Mouse (Mus musculus): ENCODE data around the gene Ak6. TPM values are rescaled to one million over a fixed set of nuclear protein-coding genes. Genes with fewer than 3 reads are reported as not detected.

Gene Ak6
- polyA plus RNA-seq, 1 experiment: 203 TPM

DNA sequence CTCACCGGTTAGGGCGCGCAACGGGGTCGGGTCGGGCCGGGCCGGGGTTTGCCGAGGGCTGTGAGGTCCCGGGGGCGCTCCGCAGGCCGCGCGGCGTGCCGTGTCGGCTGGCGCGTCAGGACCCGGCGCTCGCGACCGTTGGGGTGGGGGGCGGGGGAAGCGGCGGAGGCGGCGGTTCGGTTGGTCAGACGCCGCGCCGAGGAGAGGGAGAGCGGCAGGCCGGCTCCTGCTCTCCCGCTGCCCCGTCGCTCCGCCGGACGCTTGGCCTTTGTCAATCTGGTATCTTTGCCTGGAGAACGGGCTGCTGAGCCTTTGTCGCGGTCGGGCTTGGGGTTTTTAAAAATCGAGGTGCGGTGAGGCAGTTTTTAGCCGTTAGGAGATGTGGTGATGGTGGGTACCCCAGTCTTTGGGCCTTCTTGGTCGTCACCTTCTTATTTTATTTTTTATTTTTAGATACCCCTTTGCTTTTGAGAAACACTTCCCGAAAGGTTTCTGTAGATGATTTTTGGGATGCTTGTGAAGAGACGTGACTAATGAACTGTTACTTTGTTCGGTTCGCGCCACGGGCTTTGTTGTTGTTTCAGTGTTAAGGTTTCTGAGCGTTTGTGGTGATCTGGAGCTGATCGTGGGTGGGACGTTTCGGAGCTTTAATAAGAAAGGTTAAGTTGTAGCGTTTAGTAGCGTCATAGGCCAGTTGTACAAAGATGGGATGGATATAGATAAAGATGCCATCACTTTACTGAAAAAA, 834 bp downstream of the Ak6 start, which contains the start of gene Taf9:
Gene Taf9 (plus strand): TSS at position 141 of the 748 bp plus-strand sequence.
- peaks cover 10% of the 10 kb centered on the region for H3K36me3 ChIP-seq (ENCODE audit: control insufficient read depth, insufficient read depth, low read length, poor library complexity, severe bottlenecking)

DNA sequence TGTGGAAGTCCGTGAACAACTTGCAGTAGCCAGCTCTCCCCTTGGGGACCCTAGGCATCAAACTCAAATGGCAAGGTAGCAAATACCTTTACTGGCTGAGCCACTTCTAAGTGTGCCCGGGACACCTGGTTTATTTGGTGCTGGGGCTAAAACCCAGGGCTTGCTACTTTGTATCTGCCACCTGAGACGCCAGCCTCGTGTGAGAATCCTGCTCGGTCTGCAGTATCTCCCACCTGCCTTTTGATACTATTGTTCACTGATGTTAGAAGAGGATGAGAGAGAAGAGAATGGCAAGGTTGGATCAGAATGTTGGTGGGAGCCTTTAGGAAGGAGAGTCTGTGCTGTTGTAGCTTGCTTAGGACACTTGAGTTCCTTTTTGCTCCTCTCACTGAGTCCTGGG, 7.3 kb downstream of the Ak6 start:
- peaks cover 14% of the 10 kb centered on the region for H3K36me3 ChIP-seq (ENCODE audit: control insufficient read depth, insufficient read depth, low read length, poor library complexity, severe bottlenecking)
- no peaks in the 10 kb centered on the region for H3K9me3 ChIP-seq (replicated peaks; ENCODE audit: control insufficient read depth, insufficient read depth, low read length, poor library complexity, severe bottlenecking)
- peaks cover 2% of the 10 kb centered on the region for H3K4me1 ChIP-seq (ENCODE audit: control insufficient read depth, insufficient read depth, low read length)
- H3K27ac ChIP-seq (ENCODE audit: insufficient read depth, low read length): no peak overlapping the region
- no peak overlapping the region for H3K9ac ChIP-seq (ENCODE audit: low read depth, poor library complexity, severe bottlenecking)
- H3K27me3 ChIP-seq (ENCODE audit: control insufficient read depth, insufficient read depth, low read length, poor library complexity, severe bottlenecking): no peaks in the 10 kb centered on the region
- TF ChIP-seq EP300 (IDR thresholded peaks at IDR 0.05; ENCODE audit: insufficient read depth, low read depth, low read length) (no peak), POLR2A (IDR thresholded peaks at IDR 0.05; ENCODE audit: insufficient read depth, low read length) (no peak), CTCF (IDR thresholded peaks at IDR 0.05; ENCODE audit: low read depth, low read length) (no peak)
- no peak overlapping the region for H3K4me3 ChIP-seq (ENCODE audit: low read depth, low read length)

More for the DNA sequence above, 834 bp downstream of the Ak6 start, which contains the start of gene Taf9:
- no peaks in the 10 kb centered on the region for H3K9me3 ChIP-seq (replicated peaks; ENCODE audit: control insufficient read depth, insufficient read depth, low read length, poor library complexity, severe bottlenecking)
- TF ChIP-seq POLR2A (IDR thresholded peaks at IDR 0.05; ENCODE audit: insufficient read depth, low read length) (no peak), EP300 (IDR thresholded peaks at IDR 0.05; ENCODE audit: insufficient read depth, low read depth, low read length) (no peak), CTCF (IDR thresholded peaks at IDR 0.05; ENCODE audit: low read depth, low read length) (no peak)
- H3K9ac ChIP-seq (ENCODE audit: low read depth, poor library complexity, severe bottlenecking): peak within 1 kb of the TSS; percentile 80
- no peaks in the 10 kb centered on the region for H3K27me3 ChIP-seq (ENCODE audit: control insufficient read depth, insufficient read depth, low read length, poor library complexity, severe bottlenecking)
- H3K27ac ChIP-seq (ENCODE audit: insufficient read depth, low read length): peak within 1 kb of the TSS; percentile 52; the same call in 1 of the 2 replicates
- peak within 1 kb of the TSS; percentile 92 for H3K4me3 ChIP-seq (ENCODE audit: low read depth, low read length)
- no peaks in the 10 kb centered on the region for H3K4me1 ChIP-seq (ENCODE audit: control insufficient read depth, insufficient read depth, low read length)

DNA sequence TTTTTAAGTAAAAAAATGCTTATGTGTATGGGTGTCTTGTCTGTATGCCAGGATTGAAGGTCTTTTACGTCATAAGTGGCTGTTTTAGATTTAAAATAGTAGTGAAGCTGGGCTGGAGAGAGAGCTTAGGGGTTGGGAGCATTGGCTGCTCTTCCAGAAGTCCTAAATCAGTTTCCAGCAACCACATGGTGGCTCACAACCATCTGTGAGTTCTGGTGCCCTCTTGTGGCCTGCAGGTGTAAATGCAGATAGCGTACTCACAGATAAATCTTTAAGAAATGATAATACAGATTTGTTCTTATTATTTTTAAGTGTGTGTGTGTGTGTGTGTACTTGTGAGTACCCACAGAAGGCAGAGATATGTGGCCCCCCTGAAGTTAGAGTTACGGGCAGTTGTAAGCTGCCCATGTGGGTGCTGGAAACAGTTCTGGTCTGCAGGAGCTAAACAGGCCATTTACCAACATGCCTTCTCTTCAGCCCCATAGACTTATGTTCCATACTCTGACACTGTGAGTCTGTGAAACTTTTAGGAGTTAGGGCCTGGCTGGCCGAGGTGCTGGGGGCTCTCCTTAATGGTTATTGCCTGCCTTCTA, 9.2 kb downstream of the Ak6 start:
- peaks cover 2% of the 10 kb centered on the region for H3K4me1 ChIP-seq (ENCODE audit: control insufficient read depth, insufficient read depth, low read length)
- H3K27ac ChIP-seq (ENCODE audit: insufficient read depth, low read length): no peak overlapping the region
- no peak overlapping the region for H3K9ac ChIP-seq (ENCODE audit: low read depth, poor library complexity, severe bottlenecking)
- TF ChIP-seq POLR2A (IDR thresholded peaks at IDR 0.05; ENCODE audit: insufficient read depth, low read length): no peak
- TF ChIP-seq EP300 (IDR thresholded peaks at IDR 0.05; ENCODE audit: insufficient read depth, low read depth, low read length): no peak
- TF ChIP-seq CTCF (IDR thresholded peaks at IDR 0.05; ENCODE audit: low read depth, low read length): peak; percentile 79
- H3K9me3 ChIP-seq (replicated peaks; ENCODE audit: control insufficient read depth, insufficient read depth, low read length, poor library complexity, severe bottlenecking): no peaks in the 10 kb centered on the region
- H3K4me3 ChIP-seq (ENCODE audit: low read depth, low read length): no peak overlapping the region
- no peaks in the 10 kb centered on the region for H3K27me3 ChIP-seq (ENCODE audit: control insufficient read depth, insufficient read depth, low read length, poor library complexity, severe bottlenecking)
- peaks cover 22% of the 10 kb centered on the region for H3K36me3 ChIP-seq (ENCODE audit: control insufficient read depth, insufficient read depth, low read length, poor library complexity, severe bottlenecking)

DNA sequence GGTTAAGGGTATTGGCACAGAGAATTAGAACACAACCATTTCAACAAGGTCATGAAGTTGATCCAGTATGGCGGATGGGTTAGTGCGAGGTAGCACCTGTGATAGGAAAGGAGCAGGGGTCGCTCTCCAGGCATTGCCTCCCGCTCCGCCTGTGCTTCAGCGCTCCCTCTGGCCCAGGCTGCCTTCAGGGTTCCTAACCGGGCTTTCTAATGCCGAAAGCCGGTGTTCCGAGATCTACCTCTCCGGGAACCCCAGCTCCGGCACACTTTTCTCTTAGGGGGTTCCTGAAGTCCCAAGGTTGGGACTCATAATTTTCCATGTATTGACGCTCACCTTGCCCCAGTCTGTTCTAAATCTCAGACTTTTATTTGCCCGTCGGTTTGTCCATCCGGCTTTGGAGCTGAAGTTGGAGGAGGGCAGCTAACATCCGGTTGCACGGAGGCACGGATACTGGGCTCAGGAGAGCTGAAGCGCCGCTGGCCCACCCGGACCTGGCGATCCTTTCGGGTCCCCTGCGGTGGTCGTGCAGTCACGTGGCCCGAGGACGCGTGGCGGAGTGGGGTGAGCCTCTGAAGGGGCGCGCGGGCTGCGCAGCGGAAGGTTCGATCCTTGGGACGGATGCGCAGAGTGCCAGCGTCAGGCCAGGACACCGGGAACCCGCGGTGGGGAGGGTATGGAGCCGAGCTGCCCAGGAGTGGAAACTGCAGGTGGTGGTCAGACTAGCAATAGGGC, 18.7 kb downstream of the Ak6 start, which contains the start of gene Ccdc125:
Gene Ccdc125 (plus strand): TSS at position 427 of the 732 bp plus-strand sequence.
- Histone ChIP-seq H3K36me3 (ENCODE audit: control insufficient read depth, insufficient read depth, low read length, poor library complexity, severe bottlenecking) (peaks cover 8% of the 10 kb centered on the region), H3K9ac (ENCODE audit: low read depth, poor library complexity, severe bottlenecking) (peak within 1 kb of the TSS; percentile 93), H3K4me1 (ENCODE audit: control insufficient read depth, insufficient read depth, low read length) (peaks cover 3% of the 10 kb centered on the region), H3K9me3 (replicated peaks; ENCODE audit: control insufficient read depth, insufficient read depth, low read length, poor library complexity, severe bottlenecking) (no peaks in the 10 kb centered on the region), H3K27me3 (ENCODE audit: control insufficient read depth, insufficient read depth, low read length, poor library complexity, severe bottlenecking) (no peaks in the 10 kb centered on the region), H3K4me3 (ENCODE audit: low read depth, low read length) (peak within 1 kb of the TSS; percentile 62), H3K27ac (ENCODE audit: insufficient read depth, low read length) (peak within 1 kb of the TSS; percentile 58)
- TF ChIP-seq EP300 (IDR thresholded peaks at IDR 0.05; ENCODE audit: insufficient read depth, low read depth, low read length): no peak
- TF ChIP-seq POLR2A (IDR thresholded peaks at IDR 0.05; ENCODE audit: insufficient read depth, low read length): no peak
- TF ChIP-seq CTCF (IDR thresholded peaks at IDR 0.05; ENCODE audit: low read depth, low read length): no peak

GRCm38 (mm10) chr13:100670181-100670741, 19.5 kb downstream of the Ak6 start:
- H3K4me1 ChIP-seq (ENCODE audit: control insufficient read depth, insufficient read depth, low read length): peaks cover 3% of the 10 kb centered on the region
- no peak overlapping the region for H3K27ac ChIP-seq (ENCODE audit: insufficient read depth, low read length)
- H3K4me3 ChIP-seq (ENCODE audit: low read depth, low read length): no peak overlapping the region
- no peaks in the 10 kb centered on the region for H3K9me3 ChIP-seq (replicated peaks; ENCODE audit: control insufficient read depth, insufficient read depth, low read length, poor library complexity, severe bottlenecking)
- peaks cover 5% of the 10 kb centered on the region for H3K36me3 ChIP-seq (ENCODE audit: control insufficient read depth, insufficient read depth, low read length, poor library complexity, severe bottlenecking)
- peak overlapping the region; percentile 93 for H3K9ac ChIP-seq (ENCODE audit: low read depth, poor library complexity, severe bottlenecking)
- no peaks in the 10 kb centered on the region for H3K27me3 ChIP-seq (ENCODE audit: control insufficient read depth, insufficient read depth, low read length, poor library complexity, severe bottlenecking)
- TF ChIP-seq POLR2A (IDR thresholded peaks at IDR 0.05; ENCODE audit: insufficient read depth, low read length): no peak
- TF ChIP-seq EP300 (IDR thresholded peaks at IDR 0.05; ENCODE audit: insufficient read depth, low read depth, low read length): no peak
- TF ChIP-seq CTCF (IDR thresholded peaks at IDR 0.05; ENCODE audit: low read depth, low read length): no peak
